Mouse (Mus musculus): ENCODE results near the gene Calcoco2. TPM values are rescaled to one million over a fixed set of nuclear protein-coding genes. Genes with fewer than 3 reads are reported as not detected.

The Calcoco2 gene
- not detected for polyA plus RNA-seq (2017; shearing (Covaris generic))

DNA sequence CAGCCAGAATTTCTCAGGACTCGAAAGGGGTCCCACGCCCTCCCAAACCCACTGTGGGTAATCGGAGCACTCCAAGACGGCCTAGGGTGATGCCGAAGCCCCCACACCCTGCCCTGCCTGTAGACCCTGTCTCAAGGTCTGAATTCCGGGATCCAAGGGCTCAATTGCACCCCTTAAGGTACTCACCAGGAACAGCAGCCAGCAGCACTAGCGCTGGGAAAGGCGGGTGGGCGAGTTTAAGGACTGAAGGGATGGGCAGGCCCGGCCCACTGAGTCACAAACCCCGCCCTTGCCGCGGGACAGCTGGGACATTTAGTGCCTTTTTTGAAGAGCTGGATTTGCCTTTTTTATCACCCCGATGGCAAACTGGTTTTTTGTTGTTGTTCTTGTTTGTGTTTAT lies at the start of gene Calcoco2:
TSS of gene Calcoco2 (minus strand) at position 214 of the 400 bp plus-strand sequence.

DNA sequence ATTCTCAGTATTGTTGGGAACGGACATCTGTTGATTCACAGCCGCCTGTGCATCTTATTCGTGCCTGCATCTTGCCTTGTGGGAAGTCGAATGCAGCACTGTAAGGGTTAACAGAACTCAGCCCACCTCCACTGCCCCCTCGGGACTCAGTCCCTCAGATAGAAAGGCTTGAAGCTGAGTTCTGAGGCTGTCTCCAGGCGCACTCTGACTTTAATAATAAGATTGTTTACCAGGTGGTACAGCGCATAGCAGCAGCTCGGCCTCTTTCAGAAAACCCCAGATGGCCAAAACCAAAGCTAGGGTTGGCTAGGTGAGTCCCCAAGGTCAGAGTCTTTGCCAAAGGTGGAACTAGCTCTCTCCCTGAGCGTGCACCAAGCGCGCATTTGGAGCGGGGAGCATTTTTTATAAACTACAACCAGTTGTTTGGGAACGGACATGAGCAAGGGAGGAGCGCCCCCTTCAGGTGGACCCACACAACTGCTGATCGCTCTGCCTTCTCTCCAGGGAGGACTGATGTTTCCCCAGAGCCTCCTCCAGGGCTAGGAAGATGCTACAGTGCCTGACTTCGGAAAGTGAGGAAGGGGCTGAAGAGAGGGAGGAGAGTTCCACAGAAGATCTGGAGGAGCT lies 21.6 kb upstream of the Calcoco2 start, which contains the start of gene Ttll6:
TSS of gene Ttll6 (plus strand) at position 548 of the 627 bp plus-strand sequence.

DNA sequence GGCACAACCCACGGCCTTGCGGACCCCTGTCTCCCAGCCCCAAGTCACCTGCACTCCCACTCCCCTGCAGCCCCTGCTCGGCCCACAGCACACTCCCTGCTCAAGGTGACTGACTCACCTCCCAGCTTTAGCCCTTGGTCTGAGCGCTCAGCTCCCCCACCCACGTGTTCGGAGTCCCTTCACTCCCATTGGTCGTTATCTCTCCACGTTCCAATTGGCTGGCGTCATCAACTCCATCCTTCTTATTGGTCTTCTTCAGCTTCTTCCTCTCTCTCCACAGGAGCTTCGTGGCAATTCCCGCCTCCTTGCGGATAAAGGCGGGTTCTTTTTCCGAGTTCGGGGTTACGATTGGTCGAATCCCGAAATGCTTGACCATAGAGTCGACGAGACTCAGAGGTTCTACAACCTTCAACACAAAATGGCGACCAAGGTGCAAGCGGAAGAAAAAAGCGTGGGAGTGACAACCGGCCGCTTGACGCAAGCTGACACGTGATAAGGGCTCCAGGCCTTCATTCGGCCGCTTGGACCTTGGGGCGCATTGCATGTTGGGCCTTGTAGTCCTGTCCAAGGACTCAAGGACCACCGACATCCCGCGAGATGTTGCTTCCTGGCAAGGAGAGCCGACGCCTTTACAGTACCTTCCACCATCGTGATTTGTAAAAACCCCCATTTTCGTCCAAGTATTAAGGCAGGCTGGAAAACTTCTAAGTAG lies 36.1 kb downstream of the Calcoco2 start, which contains the start of gene Atp5g1:
TSS of gene Atp5g1 (minus strand) at position 162 of the 712 bp plus-strand sequence.

DNA sequence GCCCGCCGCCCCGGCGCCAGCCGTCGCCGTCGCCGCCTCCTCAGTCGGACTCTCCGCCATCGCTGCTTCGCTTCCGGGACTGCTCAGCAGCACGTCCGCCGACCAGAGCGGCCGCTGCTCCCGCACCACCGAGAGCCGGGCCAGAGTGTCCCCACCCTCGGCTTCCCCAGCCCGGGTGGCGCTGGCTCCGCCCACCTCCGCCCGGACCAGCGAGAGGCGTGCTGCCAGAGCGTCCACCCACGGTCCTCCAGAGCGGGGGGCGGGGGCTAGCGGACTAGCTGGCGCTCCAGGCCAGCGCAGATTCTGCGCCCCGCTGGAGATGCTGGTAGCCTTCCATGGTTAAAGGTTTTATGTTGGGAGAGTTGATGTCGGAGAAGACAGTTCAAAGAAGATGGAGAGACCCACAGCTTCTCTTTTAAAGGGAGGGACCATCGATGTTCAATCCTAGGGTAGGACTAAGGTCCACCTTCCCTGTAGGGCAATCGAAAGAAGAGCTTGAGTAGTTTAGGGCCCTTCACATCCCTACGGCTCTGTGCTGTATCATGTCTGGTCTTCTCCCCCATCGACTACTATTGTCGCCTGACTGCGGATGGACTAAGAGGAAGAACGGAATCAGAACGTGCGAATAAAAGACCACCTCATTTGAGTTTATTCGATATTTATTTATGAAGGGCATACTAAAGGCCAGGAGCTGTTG lies 46.4 kb downstream of the Calcoco2 start, which contains the start of gene Ube2z:
TSS of gene Ube2z (minus strand) at position 174 of the 697 bp plus-strand sequence.

Other genes with a start within 250 kb of the Calcoco2 start
- gene B4galnt2, start 197.1 kb downstream of the Calcoco2 start, polyA plus RNA-seq (2017; shearing (Covaris generic)): not detected
- gene Igf2bp1, start 106.0 kb downstream of the Calcoco2 start, polyA plus RNA-seq (2017; shearing (Covaris generic)): not detected
- not detected for gene Gip, start 87.4 kb downstream of the Calcoco2 start, polyA plus RNA-seq (2017; shearing (Covaris generic))
- 63.8 TPM for gene Snf8, start 77.1 kb downstream of the Calcoco2 start, polyA plus RNA-seq (2017; shearing (Covaris generic))
- 55.5 TPM for gene Ube2z, start 46.6 kb downstream of the Calcoco2 start, polyA plus RNA-seq (2017; shearing (Covaris generic))
- 233 TPM for gene Atp5g1, start 36.3 kb downstream of the Calcoco2 start, polyA plus RNA-seq (2017; shearing (Covaris generic))
- gene Ttll6, start 21.8 kb upstream of the Calcoco2 start, polyA plus RNA-seq (2017; shearing (Covaris generic)): not detected
- gene Hoxb13, start 82.4 kb upstream of the Calcoco2 start, polyA plus RNA-seq (2017; shearing (Covaris generic)): not detected
- not detected for gene Hoxb9, start 159.5 kb upstream of the Calcoco2 start, polyA plus RNA-seq (2017; shearing (Covaris generic))
- not detected for gene Hoxb8, start 169.9 kb upstream of the Calcoco2 start, polyA plus RNA-seq (2017; shearing (Covaris generic))
- not detected for gene Hoxb7, start 174.7 kb upstream of the Calcoco2 start, polyA plus RNA-seq (2017; shearing (Covaris generic))
- gene Hoxb6, start 180.5 kb upstream of the Calcoco2 start, polyA plus RNA-seq (2017; shearing (Covaris generic)): not detected
- 0.17 TPM for gene Hoxb5, start 191.4 kb upstream of the Calcoco2 start, polyA plus RNA-seq (2017; shearing (Covaris generic))
- 0.15 TPM for gene Hoxb4, start 206.3 kb upstream of the Calcoco2 start, polyA plus RNA-seq (2017; shearing (Covaris generic))
- not detected for gene Hoxb3, start 211.4 kb upstream of the Calcoco2 start, polyA plus RNA-seq (2017; shearing (Covaris generic))
- gene Hoxb2, start 238.6 kb upstream of the Calcoco2 start, polyA plus RNA-seq (2017; shearing (Covaris generic)): not detected